Mouse (Mus musculus) brown adipose tissue, adult 24 weeks (tissue): ENCODE measurements around the gene Naif1. TPM values are rescaled to one million over a fixed set of nuclear protein-coding genes. Genes with fewer than 3 reads are reported as not detected.

Experiments
- H3K27ac ChIP-seq: fragments of 200-500 bp; replicated peaks from 2 replicates; pipeline ENCODE4 v1.5.1; 2012; ENCODE audit warnings: low read depth, mild to moderate bottlenecking, low read length
- H3K4me1 ChIP-seq: fragments of 200-500 bp; 2 replicates; pipeline ENCODE4 v1.6.1; 2012; ENCODE audit warnings: low read length, mixed read lengths; ENCODE audit not compliant: control insufficient read depth, insufficient read depth, insufficient read length
- H3K4me3 ChIP-seq: fragments of 200-500 bp; 2 replicates; pipeline ENCODE4 v1.5.1; 2012; ENCODE audit warnings: low read depth, mild to moderate bottlenecking, low read length, moderate library complexity; ENCODE audit not compliant: insufficient read depth
- polyA plus RNA-seq: library from polyadenylated mRNA; stranded (reverse); fragments of >200 nt; gene quantifications from 2 replicates; pipeline ENCODE4 v1.2.4, GENCODE M21; 2012; ENCODE audit not compliant: missing spikeins, insufficient read depth, insufficient read length

Naif1 gene
- polyA plus RNA-seq, 1 experiment = 2.1 TPM

DNA sequence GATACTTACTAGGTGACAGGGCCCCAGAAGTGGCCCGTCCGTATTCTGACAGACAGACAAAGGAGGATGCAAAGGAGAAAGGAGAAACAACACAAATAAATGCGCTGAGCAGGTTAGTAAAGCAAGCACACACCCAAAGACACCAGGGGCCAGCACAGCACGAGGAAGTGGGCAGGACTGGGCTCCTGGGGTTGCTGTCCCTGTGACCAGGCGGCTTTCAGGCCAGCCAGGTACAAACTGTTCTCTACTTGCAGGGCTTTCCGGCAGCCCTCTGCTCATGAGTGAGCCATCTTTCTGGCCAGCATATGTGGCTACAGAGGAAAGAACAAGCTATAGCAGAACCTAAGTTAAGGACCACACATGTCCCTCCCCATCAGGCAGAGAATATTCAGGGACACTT, 29.6 kb upstream of the Naif1 start:
- Histone ChIP-seq H3K4me3 (no peak overlapping the region), H3K27ac (no peak overlapping the region), H3K4me1 (peaks cover 18% of the 10 kb centered on the region)

DNA sequence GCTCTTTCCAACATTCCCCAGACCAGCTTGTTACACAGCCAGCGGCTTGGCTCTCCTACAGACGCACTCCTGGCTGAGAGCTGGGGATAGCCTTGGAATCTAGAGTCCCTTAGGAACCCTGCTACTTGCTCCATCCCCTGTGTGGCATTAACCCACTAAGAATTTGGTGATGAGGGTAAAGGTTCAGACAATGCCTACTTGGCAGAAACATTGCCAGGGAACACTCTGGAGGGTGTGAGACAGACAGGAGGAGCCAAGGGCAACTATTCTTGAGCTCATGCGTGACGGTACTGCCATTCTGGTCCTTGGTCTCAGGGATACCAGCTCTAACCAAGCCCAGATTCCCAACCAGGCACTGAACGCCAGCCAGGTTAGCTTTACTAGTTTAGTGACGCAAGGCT, 28.4 kb upstream of the Naif1 start:
- peaks cover 18% of the 10 kb centered on the region for H3K4me1 ChIP-seq
- H3K4me3 ChIP-seq = no peak overlapping the region; the same call in 1 of the 2 replicates
- H3K27ac ChIP-seq = peak overlapping the region; percentile 15; the same call in 1 of the 2 replicates

DNA sequence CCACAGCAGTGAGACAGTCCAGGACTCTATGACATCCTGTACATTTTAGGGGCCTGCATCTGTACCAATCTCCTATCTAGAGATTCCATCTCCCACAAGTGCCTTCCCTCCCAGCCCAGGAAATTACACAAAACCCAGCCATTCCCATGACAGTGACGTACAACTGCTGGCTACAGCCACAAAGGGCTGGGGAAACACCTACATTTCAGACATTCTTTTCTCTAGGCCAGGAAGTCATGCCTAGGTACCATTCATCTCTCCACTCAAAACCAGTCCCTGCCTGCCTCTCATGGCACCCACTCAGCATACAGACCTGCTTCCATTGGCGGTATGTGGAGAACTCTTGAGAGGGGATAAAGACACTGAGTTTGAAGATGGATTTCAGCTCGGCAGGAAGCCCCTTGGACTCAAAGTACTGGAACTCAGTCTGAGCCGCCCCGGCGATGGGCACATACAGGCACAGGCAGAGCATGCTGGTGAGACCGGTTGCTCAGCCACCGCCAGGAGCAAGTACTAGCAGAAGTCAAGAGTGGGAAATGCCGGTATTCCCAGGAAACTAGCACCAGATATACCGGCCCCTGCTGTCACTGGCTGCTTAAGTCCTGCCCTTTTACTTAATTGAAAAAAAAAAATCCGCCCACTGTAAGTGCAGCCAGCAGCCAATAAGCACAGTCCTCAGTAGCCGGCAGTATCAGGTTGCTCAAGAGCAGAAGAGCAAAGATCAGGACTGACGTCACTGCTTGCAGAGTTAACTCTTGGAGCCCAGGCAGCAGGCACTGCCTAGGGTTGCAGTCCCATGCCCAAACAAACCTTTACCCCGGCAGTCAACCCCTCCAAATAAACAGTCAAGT, 26.6 kb upstream of the Naif1 start:
- peaks cover 31% of the 10 kb centered on the region for H3K4me1 ChIP-seq
- H3K4me3 ChIP-seq = peak overlapping the region; percentile 62
- peak overlapping the region; percentile 98 for H3K27ac ChIP-seq

DNA sequence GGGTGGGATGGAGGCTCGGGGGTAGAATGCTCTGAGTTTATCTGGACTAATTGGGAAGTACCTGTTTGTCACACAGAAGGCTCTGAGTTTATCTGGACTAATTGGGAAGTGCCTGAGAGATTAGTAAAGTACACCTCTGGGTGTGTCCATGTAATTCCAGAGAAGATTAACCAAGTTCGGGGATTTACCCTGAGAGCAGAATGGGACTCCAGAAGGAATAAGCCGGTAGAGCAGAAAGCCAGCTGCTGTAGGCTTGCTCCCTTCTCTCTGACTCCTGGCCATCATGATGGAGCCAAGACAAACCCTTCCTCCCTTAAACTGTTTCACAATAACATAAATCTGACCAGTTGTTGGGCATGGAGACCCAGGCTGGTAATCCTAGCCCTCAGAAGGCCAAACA, 25.5 kb upstream of the Naif1 start:
- H3K27ac ChIP-seq = peak overlapping the region; percentile 72
- no peak overlapping the region for H3K4me3 ChIP-seq
- peaks cover 40% of the 10 kb centered on the region for H3K4me1 ChIP-seq

DNA sequence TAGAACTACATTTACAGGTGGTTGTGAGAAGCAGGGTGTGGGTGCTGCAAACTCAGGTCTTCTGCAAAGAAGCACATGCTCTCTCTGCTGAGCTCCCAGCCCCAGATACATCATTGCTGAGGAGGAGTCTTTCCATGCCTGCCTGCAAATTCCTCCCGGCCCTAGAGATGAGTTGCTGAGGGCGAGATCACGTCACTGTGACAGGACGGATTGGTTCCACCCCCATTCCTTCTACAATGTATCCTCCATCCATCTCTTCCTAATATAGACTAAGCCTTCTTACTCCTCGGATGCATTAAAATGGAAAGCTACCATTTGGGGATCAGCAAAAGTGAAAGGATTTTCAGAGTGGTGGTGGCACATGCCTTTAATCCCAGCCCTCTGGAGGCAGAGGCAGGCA, 24.7 kb upstream of the Naif1 start:
- Histone ChIP-seq H3K4me3 (no peak overlapping the region), H3K27ac (no peak overlapping the region), H3K4me1 (peaks cover 47% of the 10 kb centered on the region)

DNA sequence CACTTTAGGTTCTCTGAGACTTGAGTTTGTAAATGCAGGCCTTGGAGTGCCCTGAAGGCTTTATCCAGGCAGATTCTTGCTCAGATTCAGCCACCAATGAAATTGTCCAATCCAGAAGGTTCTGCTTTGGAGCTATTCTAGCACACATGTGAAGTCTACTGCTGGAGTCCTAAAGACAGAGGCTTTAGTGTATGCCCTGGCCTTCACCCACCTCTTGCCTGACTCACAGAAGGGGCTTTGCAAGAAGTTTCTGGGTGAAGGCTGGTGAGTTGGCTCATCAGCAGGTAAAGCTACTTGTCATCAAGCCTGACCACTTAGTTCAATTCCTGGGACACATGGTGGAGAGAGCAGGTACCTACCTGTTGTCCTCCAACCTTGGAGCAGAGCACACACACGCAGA, 24.1 kb upstream of the Naif1 start:
- Histone ChIP-seq H3K4me1 (peaks cover 51% of the 10 kb centered on the region), H3K27ac (no peak overlapping the region), H3K4me3 (no peak overlapping the region)

DNA sequence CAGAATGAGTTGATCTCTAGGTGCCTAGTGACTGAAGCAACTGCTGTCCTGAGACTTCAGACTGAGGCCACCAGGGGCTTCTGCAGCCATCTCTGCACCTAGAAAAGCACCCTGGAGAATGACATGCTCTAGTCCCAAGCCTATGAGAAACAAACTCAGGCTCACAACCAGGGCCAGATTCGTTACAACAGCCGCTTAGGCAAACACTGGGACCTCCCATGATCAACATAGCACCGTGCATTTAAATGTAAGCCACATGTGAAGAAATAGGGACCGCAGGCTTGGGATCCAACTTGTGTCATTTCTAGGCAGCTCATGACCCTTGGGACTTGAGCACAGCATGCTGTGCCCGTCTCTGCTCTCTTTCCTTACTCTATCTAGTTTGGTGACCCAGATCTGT, 22.5 kb upstream of the Naif1 start:
- no peak overlapping the region for H3K27ac ChIP-seq

DNA sequence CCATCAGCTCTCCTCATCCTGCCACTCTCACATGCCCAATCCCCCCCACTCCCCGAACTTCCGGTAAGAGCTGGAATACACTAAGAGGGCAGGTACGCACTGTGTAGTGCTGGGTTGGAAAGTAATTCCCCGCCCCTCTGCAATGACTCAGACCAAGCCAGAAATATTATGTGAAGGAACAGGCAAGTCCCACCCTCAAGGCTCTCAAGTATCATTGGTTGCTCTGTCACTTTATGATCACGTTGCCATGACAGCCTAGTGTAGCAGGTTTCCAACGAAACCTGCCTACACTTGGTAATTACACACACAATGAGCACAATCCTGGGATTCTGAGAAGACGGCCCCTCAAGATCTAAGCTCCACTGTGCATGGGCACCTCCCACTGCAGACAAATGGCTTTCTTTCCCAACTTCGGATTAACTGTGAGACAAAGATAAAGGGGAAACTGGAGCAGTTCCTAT, 22.0 kb upstream of the Naif1 start:
- Histone ChIP-seq H3K4me1 (peaks cover 40% of the 10 kb centered on the region), H3K27ac (0 out of 2 replicates have a peak overlapping the region, but pooled peaks have one; percentile 2), H3K4me3 (no peak overlapping the region)

More for the DNA sequence above, 22.5 kb upstream of the Naif1 start:
- peaks cover 46% of the 10 kb centered on the region for H3K4me1 ChIP-seq
- H3K4me3 ChIP-seq = no peak overlapping the region

DNA sequence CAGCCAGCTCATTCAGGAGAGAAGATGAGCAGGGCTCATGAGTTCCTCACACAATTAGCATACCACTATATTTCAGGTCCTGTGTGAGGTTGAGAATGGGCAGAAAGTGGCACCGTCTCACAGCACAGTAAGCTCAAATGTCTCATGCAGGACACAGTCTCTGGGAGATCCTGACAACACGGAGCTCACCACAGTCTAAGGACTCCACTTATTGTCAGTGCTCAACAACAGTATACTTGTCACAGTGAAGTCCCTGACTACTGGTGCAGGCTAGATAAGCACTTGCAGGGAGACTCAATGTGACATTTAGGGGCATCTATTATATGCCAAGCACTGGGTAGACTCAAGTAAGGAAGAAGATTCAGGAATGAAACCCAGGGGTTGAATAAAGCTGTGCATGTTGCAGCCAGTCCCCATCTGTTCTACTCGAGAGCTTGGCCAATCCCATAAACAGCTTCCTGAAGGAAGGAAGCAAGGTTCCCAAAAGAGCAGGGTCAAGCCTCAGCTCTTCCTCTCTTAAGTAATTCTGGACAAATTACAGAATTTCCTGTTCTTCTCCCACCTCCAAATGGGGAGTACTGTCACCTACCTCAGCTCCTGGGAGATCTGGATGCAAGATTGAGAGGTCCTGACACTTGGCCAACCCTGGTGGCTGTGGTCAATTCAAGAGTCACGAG, 20.9 kb upstream of the Naif1 start:
- Histone ChIP-seq H3K27ac (peak overlapping the region; percentile 56), H3K4me1 (peaks cover 39% of the 10 kb centered on the region), H3K4me3 (no peak overlapping the region)

DNA sequence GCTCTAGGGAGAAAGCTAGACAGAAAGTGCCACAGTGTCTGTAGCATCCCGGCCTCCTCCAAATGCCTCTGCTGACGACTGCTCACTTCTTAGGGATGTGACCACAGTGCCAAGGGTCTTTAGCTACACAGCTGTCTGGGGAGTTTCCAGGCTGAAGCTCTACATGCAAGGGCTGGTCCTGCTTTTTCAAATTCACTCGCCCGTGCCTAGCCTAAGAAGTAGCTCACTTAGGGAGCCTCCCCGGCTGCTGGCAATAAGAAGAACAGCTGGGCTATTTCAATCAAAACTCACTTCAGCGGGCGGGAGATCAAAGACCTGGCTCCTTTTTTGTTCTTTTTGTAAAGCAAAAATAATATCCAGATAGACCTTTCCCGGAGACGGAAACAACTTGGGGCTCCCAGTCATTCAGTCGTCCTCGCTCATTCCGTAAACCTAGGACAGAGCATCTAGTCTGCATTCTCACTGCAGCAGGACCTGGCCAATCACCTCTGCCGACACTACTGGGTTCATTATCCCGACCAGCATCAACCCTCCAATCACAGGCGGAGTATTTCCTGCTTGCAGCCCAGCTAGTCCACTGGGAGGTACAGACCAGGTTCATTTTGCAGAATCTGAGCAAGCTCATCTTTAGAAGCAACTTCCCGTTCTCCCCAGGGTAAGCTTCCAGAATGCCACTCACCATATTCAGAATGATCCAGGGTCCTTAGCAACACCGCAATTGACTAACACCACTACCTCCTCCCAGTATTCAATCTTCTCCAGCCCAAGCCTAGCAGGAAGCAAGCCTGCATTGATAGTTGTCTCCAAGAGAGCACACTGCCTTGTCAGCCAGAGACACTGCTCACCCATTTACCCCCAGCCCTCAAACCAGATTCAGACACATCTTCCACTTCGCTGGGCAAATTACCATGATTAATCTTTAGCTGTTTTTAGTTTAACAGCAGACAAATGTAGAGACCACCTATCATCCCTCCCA, 19.3 kb upstream of the Naif1 start:
- H3K27ac ChIP-seq = peak overlapping the region; percentile 45
- peaks cover 38% of the 10 kb centered on the region for H3K4me1 ChIP-seq
- peak overlapping the region; percentile 26 for H3K4me3 ChIP-seq

DNA sequence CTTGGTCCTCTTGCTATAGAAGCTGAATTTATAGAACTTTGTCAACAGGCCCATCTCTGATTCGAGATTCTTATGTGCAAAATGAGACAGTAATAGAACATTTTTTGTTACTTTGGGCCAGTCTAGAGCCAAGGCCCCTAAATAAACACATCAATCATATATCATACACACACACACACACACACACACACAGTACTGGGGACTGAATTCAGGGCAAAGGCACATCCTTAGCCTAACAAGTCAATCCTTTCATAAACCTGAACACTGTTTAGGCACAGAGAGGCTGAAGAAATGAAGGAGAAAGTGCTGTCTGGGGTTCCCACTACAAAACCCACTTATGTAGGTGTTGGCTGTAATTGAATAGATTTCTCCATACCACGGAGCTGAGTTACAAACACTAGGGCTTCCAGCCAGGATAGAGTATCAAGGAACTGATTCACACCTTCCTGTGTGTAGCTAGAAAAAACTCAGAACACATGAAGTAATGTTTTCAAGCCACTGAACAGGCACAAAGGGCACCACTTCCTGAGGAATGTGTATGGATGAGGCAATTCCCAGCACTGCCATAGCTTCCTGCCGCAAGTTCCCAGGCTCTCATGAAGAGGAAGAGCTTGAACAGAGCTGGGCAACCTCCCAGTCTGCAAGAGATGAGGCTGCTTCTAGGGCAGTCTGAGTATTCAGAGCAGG, 13.4 kb upstream of the Naif1 start:
- peak overlapping the region; percentile 94 for H3K27ac ChIP-seq
- H3K4me3 ChIP-seq = no peak overlapping the region
- peaks cover 29% of the 10 kb centered on the region for H3K4me1 ChIP-seq

DNA sequence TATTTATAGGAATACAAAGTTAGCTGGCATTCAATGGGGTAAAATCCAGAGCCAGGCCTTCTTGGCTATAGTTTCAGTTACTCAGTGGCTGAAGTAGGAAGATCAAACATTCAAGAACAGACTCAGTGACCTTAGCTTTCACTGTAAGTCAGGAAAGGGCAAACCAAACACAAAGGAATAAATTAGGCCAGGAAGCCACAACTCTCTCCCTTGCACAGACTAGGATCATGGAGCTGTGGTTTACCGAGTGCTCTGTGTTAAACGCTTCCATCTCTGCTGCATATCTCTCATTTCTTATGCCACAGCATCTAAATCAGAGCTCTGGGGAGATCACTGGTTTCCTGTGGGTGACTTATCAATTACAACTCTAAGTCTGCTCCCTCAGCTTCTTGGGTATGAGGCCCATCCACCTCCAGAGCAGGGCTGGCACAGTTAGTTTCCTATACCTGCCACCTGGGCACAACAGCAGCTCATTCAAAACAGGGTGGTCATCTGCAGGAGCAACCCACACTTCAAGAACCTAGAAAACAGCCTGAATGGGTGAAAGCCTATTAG, 12.6 kb upstream of the Naif1 start:
- Histone ChIP-seq H3K4me3 (no peak overlapping the region), H3K27ac (peak overlapping the region; percentile 65), H3K4me1 (peaks cover 30% of the 10 kb centered on the region)

DNA sequence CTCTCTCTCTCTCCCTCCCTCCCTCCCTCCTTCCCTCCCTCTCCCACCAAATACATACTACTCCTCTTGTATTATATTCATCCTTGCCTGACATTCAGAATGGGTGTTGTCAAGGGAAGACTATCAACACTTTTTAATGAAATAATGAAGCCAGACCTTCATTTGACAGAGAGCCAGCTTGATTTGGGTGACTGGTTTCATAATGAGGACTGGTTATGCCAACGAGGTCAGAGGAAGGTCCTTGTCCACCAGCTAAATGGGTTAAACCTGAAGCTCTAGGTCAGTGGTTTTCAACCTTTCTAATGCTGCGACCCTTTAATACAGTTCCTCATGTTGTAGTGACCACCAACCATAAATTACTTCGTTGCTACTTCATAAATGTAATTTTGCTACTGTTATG, 11.5 kb upstream of the Naif1 start:
- H3K4me1 ChIP-seq = peaks cover 30% of the 10 kb centered on the region
- no peak overlapping the region for H3K4me3 ChIP-seq
- H3K27ac ChIP-seq = no peak overlapping the region

DNA sequence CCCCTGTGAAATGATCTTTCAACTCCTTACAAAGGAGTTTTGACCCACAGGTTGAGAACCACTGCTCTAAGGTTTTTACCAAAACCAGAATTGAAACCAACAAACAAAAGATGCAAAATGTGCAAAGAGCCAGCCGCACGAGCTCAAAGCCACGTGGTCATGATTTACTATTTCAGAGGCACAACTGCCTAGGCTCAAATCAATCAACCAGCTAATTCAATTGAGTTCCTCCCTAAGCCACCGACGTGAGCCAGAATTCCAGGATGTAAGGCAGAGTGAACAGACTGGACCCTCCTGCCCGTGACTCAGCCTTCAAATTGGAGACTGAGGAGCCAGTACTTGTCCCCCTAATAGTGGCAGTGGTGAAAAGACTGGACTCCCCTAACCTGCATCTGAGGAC, 11.1 kb upstream of the Naif1 start:
- Histone ChIP-seq H3K4me3 (no peak overlapping the region), H3K4me1 (peaks cover 33% of the 10 kb centered on the region), H3K27ac (peak overlapping the region; percentile 21; the same call in 1 of the 2 replicates)
